Mouse (Mus musculus): ENCODE measurements around the gene Slc43a1. TPM values are rescaled to one million over a fixed set of nuclear protein-coding genes. Genes with fewer than 3 reads are reported as not detected.

The Slc43a1 gene
- polyA plus RNA-seq, 1 experiment = 3.6 TPM

- Histone ChIP-seq H3K4me3 (ENCODE audit: insufficient read depth, low read depth, low read length) (no peak overlapping the region), H3K36me3 (ENCODE audit: control insufficient read depth, insufficient read depth, low read length) (no peaks in the 10 kb centered on the region), H3K4me1 (ENCODE audit: control insufficient read depth, insufficient read depth, low read length) (no peaks in the 10 kb centered on the region), H3K27ac (ENCODE audit: insufficient read depth, low read depth, low read length) (no peak overlapping the region), H3K27me3 (replicated peaks; ENCODE audit: control insufficient read depth, insufficient read depth, low read length) (no peaks in the 10 kb centered on the region)
- TF ChIP-seq CTCF (conservative IDR thresholded peaks at IDR 0.05; ENCODE audit: insufficient read depth, insufficient read length, low read depth, low read length) (no peak), POLR2A (IDR thresholded peaks at IDR 0.05; ENCODE audit: low read depth, low read length) (no peak)
- DNase-seq = no peak
- 85% methylated on average over 8 of the region's 8 CpGs for WGBS
These were observed 41.9 kb downstream of the Slc43a1 start for GRCm38 (mm10) chr2:84880590-84880989.

- whole genome bisulfite sequencing = 21% methylated on average over 23 of the region's 23 CpGs
- no peak for DNase-seq
- Histone ChIP-seq H3K4me1 (ENCODE audit: control insufficient read depth, insufficient read depth, low read length) (no peaks in the 10 kb centered on the region), H3K36me3 (ENCODE audit: control insufficient read depth, insufficient read depth, low read length) (no peaks in the 10 kb centered on the region), H3K4me3 (ENCODE audit: insufficient read depth, low read depth, low read length) (no peak overlapping the region), H3K27ac (ENCODE audit: insufficient read depth, low read depth, low read length) (no peak overlapping the region), H3K27me3 (replicated peaks; ENCODE audit: control insufficient read depth, insufficient read depth, low read length) (peaks cover 2% of the 10 kb centered on the region; the same call in 1 of the 2 replicates)
- TF ChIP-seq CTCF (conservative IDR thresholded peaks at IDR 0.05; ENCODE audit: insufficient read depth, insufficient read length, low read depth, low read length) = no peak
- TF ChIP-seq POLR2A (IDR thresholded peaks at IDR 0.05; ENCODE audit: low read depth, low read length) = no peak
These were observed 44.0 kb downstream of the Slc43a1 start for GRCm38 (mm10) chr2:84882606-84883005.

- no peaks in the 10 kb centered on the region for H3K36me3 ChIP-seq (ENCODE audit: control insufficient read depth, insufficient read depth, low read length)
- H3K27me3 ChIP-seq (replicated peaks; ENCODE audit: control insufficient read depth, insufficient read depth, low read length) = peaks cover 2% of the 10 kb centered on the region; the same call in 1 of the 2 replicates
- H3K27ac ChIP-seq (ENCODE audit: insufficient read depth, low read depth, low read length) = no peak overlapping the region
- H3K4me3 ChIP-seq (ENCODE audit: insufficient read depth, low read depth, low read length) = no peak overlapping the region
- TF ChIP-seq POLR2A (IDR thresholded peaks at IDR 0.05; ENCODE audit: low read depth, low read length) (no peak), CTCF (conservative IDR thresholded peaks at IDR 0.05; ENCODE audit: insufficient read depth, insufficient read length, low read depth, low read length) (no peak)
- DNase-seq = no peak
- WGBS = 12% methylated on average over 6 of the region's 6 CpGs
- no peaks in the 10 kb centered on the region for H3K4me1 ChIP-seq (ENCODE audit: control insufficient read depth, insufficient read depth, low read length)
These were observed 44.4 kb downstream of the Slc43a1 start for GRCm38 (mm10) chr2:84883084-84883483.

- TF ChIP-seq POLR2A (IDR thresholded peaks at IDR 0.05; ENCODE audit: low read depth, low read length) = no peak
- no peak for TF ChIP-seq CTCF (conservative IDR thresholded peaks at IDR 0.05; ENCODE audit: insufficient read depth, insufficient read length, low read depth, low read length)
- no peak overlapping the region for H3K27ac ChIP-seq (ENCODE audit: insufficient read depth, low read depth, low read length)
- H3K4me3 ChIP-seq (ENCODE audit: insufficient read depth, low read depth, low read length) = no peak overlapping the region
- peaks cover 2% of the 10 kb centered on the region; the same call in 1 of the 2 replicates for H3K27me3 ChIP-seq (replicated peaks; ENCODE audit: control insufficient read depth, insufficient read depth, low read length)
- H3K36me3 ChIP-seq (ENCODE audit: control insufficient read depth, insufficient read depth, low read length) = no peaks in the 10 kb centered on the region
- 14% methylated on average over 11 of the region's 11 CpGs for WGBS
- H3K4me1 ChIP-seq (ENCODE audit: control insufficient read depth, insufficient read depth, low read length) = no peaks in the 10 kb centered on the region
- no peak for DNase-seq
These were observed 44.9 kb downstream of the Slc43a1 start for GRCm38 (mm10) chr2:84883530-84883929.

- no peak for TF ChIP-seq CTCF (conservative IDR thresholded peaks at IDR 0.05; ENCODE audit: insufficient read depth, insufficient read length, low read depth, low read length)
- TF ChIP-seq POLR2A (IDR thresholded peaks at IDR 0.05; ENCODE audit: low read depth, low read length) = no peak
- 92% methylated on average over 4 of the region's 4 CpGs for WGBS
- no peak for DNase-seq
- H3K36me3 ChIP-seq (ENCODE audit: control insufficient read depth, insufficient read depth, low read length) = no peaks in the 10 kb centered on the region
- no peak overlapping the region for H3K4me3 ChIP-seq (ENCODE audit: insufficient read depth, low read depth, low read length)
- peaks cover 2% of the 10 kb centered on the region; the same call in 1 of the 2 replicates for H3K27me3 ChIP-seq (replicated peaks; ENCODE audit: control insufficient read depth, insufficient read depth, low read length)
- no peaks in the 10 kb centered on the region for H3K4me1 ChIP-seq (ENCODE audit: control insufficient read depth, insufficient read depth, low read length)
- no peak overlapping the region for H3K27ac ChIP-seq (ENCODE audit: insufficient read depth, low read depth, low read length)
These were observed 45.3 kb downstream of the Slc43a1 start for GRCm38 (mm10) chr2:84883942-84884341.

- Histone ChIP-seq H3K4me3 (ENCODE audit: insufficient read depth, low read depth, low read length) (no peak overlapping the region), H3K27ac (ENCODE audit: insufficient read depth, low read depth, low read length) (no peak overlapping the region), H3K27me3 (replicated peaks; ENCODE audit: control insufficient read depth, insufficient read depth, low read length) (peaks cover 2% of the 10 kb centered on the region; the same call in 1 of the 2 replicates), H3K4me1 (ENCODE audit: control insufficient read depth, insufficient read depth, low read length) (no peaks in the 10 kb centered on the region), H3K36me3 (ENCODE audit: control insufficient read depth, insufficient read depth, low read length) (no peaks in the 10 kb centered on the region)
- WGBS = 65% methylated on average over 4 of the region's 4 CpGs
- TF ChIP-seq POLR2A (IDR thresholded peaks at IDR 0.05; ENCODE audit: low read depth, low read length) (no peak), CTCF (conservative IDR thresholded peaks at IDR 0.05; ENCODE audit: insufficient read depth, insufficient read length, low read depth, low read length) (no peak; the same call in 1 of the 2 replicates)
- no peak for DNase-seq
These were observed 46.0 kb downstream of the Slc43a1 start for GRCm38 (mm10) chr2:84884611-84885010.

GRCm38 (mm10) chr2:84885084-84886055 is 46.7 kb downstream of the Slc43a1 start:
- DNase-seq = no peak
- 29% methylated on average over 23 of the region's 23 CpGs for WGBS
- Histone ChIP-seq H3K4me3 (ENCODE audit: insufficient read depth, low read depth, low read length) (no peak overlapping the region; the same call in 1 of the 2 replicates), H3K36me3 (ENCODE audit: control insufficient read depth, insufficient read depth, low read length) (no peaks in the 10 kb centered on the region), H3K4me1 (ENCODE audit: control insufficient read depth, insufficient read depth, low read length) (no peaks in the 10 kb centered on the region), H3K27ac (ENCODE audit: insufficient read depth, low read depth, low read length) (no peak overlapping the region), H3K27me3 (replicated peaks; ENCODE audit: control insufficient read depth, insufficient read depth, low read length) (peaks cover 2% of the 10 kb centered on the region; the same call in 1 of the 2 replicates)
- TF ChIP-seq POLR2A (IDR thresholded peaks at IDR 0.05; ENCODE audit: low read depth, low read length) = no peak
- no peak for TF ChIP-seq CTCF (conservative IDR thresholded peaks at IDR 0.05; ENCODE audit: insufficient read depth, insufficient read length, low read depth, low read length)
